Mouse (Mus musculus) intestine, embryonic 14.5 days (tissue): ENCODE data around the gene Scamp4. TPM values are rescaled to one million over a fixed set of nuclear protein-coding genes. Genes with fewer than 3 reads are reported as not detected.
"Not testable (repeated sequence)": the region's sequence is repeated elsewhere in the genome, so short reads cannot be mapped to it uniquely, and the experiment has no call there.

Experiments
- ATAC-seq: fragments of 200-750 bp; cut with Nextera tagmentation; replicated peaks from 2 replicates; pipeline ENCODE4 v1.8.0; 2017; ENCODE audit warnings: low read depth, moderate number of reproducible peaks, moderate TSS enrichment, moderate library complexity; ENCODE audit not compliant: low FRiP score, low TSS enrichment
- DNase-seq: peaks from one replicate; pipeline ENCODE4 v3.0.0-alpha.2; 2018; ENCODE audit warnings: low spot score
- H3K27ac ChIP-seq: fragments of 300-500 bp; sonication (generic); 2 replicates; pipeline ENCODE4 v1.5.1; 2014; ENCODE audit warnings: low read depth, mild to moderate bottlenecking, control low read depth
- H3K27me3 ChIP-seq: fragments of 300-500 bp; sonication (generic); replicated peaks from 2 replicates; pipeline ENCODE4 v1.6.1; 2014; ENCODE audit warnings: low read length, control low read depth; ENCODE audit not compliant: control insufficient read depth, insufficient read depth
- H3K36me3 ChIP-seq: fragments of 300-500 bp; sonication (generic); 2 replicates; pipeline ENCODE4 v1.6.1; 2014; ENCODE audit warnings: low read length, control low read depth; ENCODE audit not compliant: control insufficient read depth, insufficient read depth
- H3K4me1 ChIP-seq: fragments of 300-500 bp; sonication (generic); replicated peaks from 2 replicates; pipeline ENCODE4 v1.6.1; 2014; ENCODE audit warnings: low read length, control low read depth, mixed read lengths; ENCODE audit not compliant: control insufficient read depth, insufficient read depth
- H3K4me2 ChIP-seq: fragments of 300-500 bp; sonication (generic); 2 replicates; pipeline ENCODE4 v1.6.1; 2014; ENCODE audit warnings: low read length
- H3K4me3 ChIP-seq: fragments of 300-500 bp; sonication (generic); 2 replicates; pipeline ENCODE4 v1.5.1; 2014; ENCODE audit warnings: low read depth, low read length, control low read depth, mixed read lengths
- H3K9ac ChIP-seq: fragments of 300-500 bp; sonication (generic); 2 replicates; pipeline ENCODE4 v1.6.1; 2014; ENCODE audit warnings: mild to moderate bottlenecking, low read length
- H3K9me3 ChIP-seq: fragments of 300-500 bp; sonication (generic); 2 replicates; pipeline ENCODE4 v1.6.1; 2016; ENCODE audit warnings: low read length, control low read depth; ENCODE audit not compliant: control insufficient read depth
- WGBS: fragments of 180-500 bp; shearing (Covaris S2); extraction: QIAGEN DNeasy Blood & Tissue Kit; methylation state at CpG from one replicate; pipeline ENCODE4 v1.1.7; 2014; 5-methylcytosine and 5-hydroxymethylcytosine counted together
- polyA plus RNA-seq: library from polyadenylated mRNA; unstranded; fragments of >200 nt; fragmentation: Nextera tagmentation; extraction: Ambion mirVana; gene quantifications from 2 replicates; pipeline ENCODE4 v1.2.1, GENCODE M21; 2014

The Scamp4 gene
- polyA plus RNA-seq, 1 experiment from 2014 or later, result 108 TPM

GRCm38 (mm10) chr10:80604001-80604509, 1.4 kb downstream of the Scamp4 start:
- WGBS, result 87% methylated on average over 7 of the region's 7 CpGs
- Histone ChIP-seq H3K4me1 (peaks cover 18% of the 10 kb centered on the region), H3K27ac (0 out of 2 replicates have a peak overlapping the region, but pooled peaks have one; percentile 80), H3K36me3 (peaks cover 31% of the 10 kb centered on the region), H3K4me3 (peak overlapping the region; percentile 91), H3K9me3 (no peaks in the 10 kb centered on the region), H3K9ac (peak overlapping the region; percentile 60), H3K27me3 (no peaks in the 10 kb centered on the region), H3K4me2 (peak overlapping the region; percentile 85)
- ATAC-seq (no peak), DNase-seq (no peak)

- no peak overlapping the region for H3K4me2 ChIP-seq
- H3K36me3 ChIP-seq, result peaks cover 38% of the 10 kb centered on the region
- H3K9me3 ChIP-seq, result no peaks in the 10 kb centered on the region
- H3K4me3 ChIP-seq, result no peak overlapping the region
- no peak overlapping the region for H3K9ac ChIP-seq
- H3K27ac ChIP-seq, result no peak overlapping the region
- 91% methylated on average over 2 of the region's 2 CpGs for WGBS
- ATAC-seq (no peak), DNase-seq (no peak)
- peaks cover 18% of the 10 kb centered on the region for H3K4me1 ChIP-seq
- no peaks in the 10 kb centered on the region for H3K27me3 ChIP-seq
Measured at GRCm38 (mm10) chr10:80604988-80605387, 2.3 kb downstream of the Scamp4 start.

GRCm38 (mm10) chr10:80605721-80606120, 3.0 kb downstream of the Scamp4 start, which contains the start of gene Gm49322:
Gm49322 (plus strand) TSS chr10:80606021.
- Histone ChIP-seq H3K4me1 (peaks cover 18% of the 10 kb centered on the region), H3K36me3 (peaks cover 45% of the 10 kb centered on the region)
- not testable (repeated sequence) for DNase-seq, H3K4me2 ChIP-seq, H3K9ac ChIP-seq, H3K27ac ChIP-seq, ATAC-seq, H3K9me3 ChIP-seq, H3K27me3 ChIP-seq, H3K4me3 ChIP-seq
- WGBS, result 81% methylated on average over 4 of the region's 4 CpGs

- no peak overlapping the region for H3K9ac ChIP-seq
- no peak overlapping the region for H3K4me2 ChIP-seq
- H3K9me3 ChIP-seq, result no peaks in the 10 kb centered on the region
- no peak overlapping the region for H3K4me3 ChIP-seq
- 92% methylated on average over 22 of the region's 23 CpGs for WGBS
- H3K27ac ChIP-seq, result no peak overlapping the region
- peaks cover 18% of the 10 kb centered on the region for H3K4me1 ChIP-seq
- peaks cover 45% of the 10 kb centered on the region for H3K36me3 ChIP-seq
- H3K27me3 ChIP-seq, result no peaks in the 10 kb centered on the region
- DNase-seq (no peak), ATAC-seq (no peak)
Measured at GRCm38 (mm10) chr10:80606306-80606705, 3.6 kb downstream of the Scamp4 start.

- no peak overlapping the region for H3K27ac ChIP-seq
- WGBS, result 94% methylated on average over 34 of the region's 34 CpGs
Measured at GRCm38 (mm10) chr10:80606737-80607350, 4.2 kb downstream of the Scamp4 start.

GRCm38 (mm10) chr10:80608435-80608834, 5.8 kb downstream of the Scamp4 start:
- Histone ChIP-seq H3K4me3 (no peak overlapping the region), H3K36me3 (peaks cover 57% of the 10 kb centered on the region), H3K9me3 (no peaks in the 10 kb centered on the region), H3K27ac (no peak overlapping the region), H3K4me1 (peaks cover 12% of the 10 kb centered on the region), H3K9ac (no peak overlapping the region), H3K4me2 (no peak overlapping the region), H3K27me3 (no peaks in the 10 kb centered on the region)
- ATAC-seq, result no peak
- WGBS, result 83% methylated on average over 3 of the region's 3 CpGs
- DNase-seq, result no peak

More at GRCm38 (mm10) chr10:80606737-80607350, 4.2 kb downstream of the Scamp4 start:
- H3K4me3 ChIP-seq, result no peak overlapping the region
- H3K36me3 ChIP-seq, result peaks cover 49% of the 10 kb centered on the region
- H3K4me1 ChIP-seq, result peaks cover 18% of the 10 kb centered on the region
- H3K27me3 ChIP-seq, result no peaks in the 10 kb centered on the region
- ATAC-seq, result no peak
- no peaks in the 10 kb centered on the region for H3K9me3 ChIP-seq
- no peak for DNase-seq
- H3K9ac ChIP-seq, result no peak overlapping the region
- no peak overlapping the region for H3K4me2 ChIP-seq

GRCm38 (mm10) chr10:80609269-80609924, 6.7 kb downstream of the Scamp4 start:
- Histone ChIP-seq H3K4me3 (no peak overlapping the region), H3K27ac (no peak overlapping the region), H3K27me3 (no peaks in the 10 kb centered on the region), H3K4me1 (peaks cover 2% of the 10 kb centered on the region; the same call in 1 of the 2 replicates), H3K9me3 (no peaks in the 10 kb centered on the region), H3K9ac (no peak overlapping the region), H3K4me2 (no peak overlapping the region), H3K36me3 (peaks cover 64% of the 10 kb centered on the region)
- no peak for DNase-seq
- ATAC-seq, result no peak
- 89% methylated on average over 10 of the region's 10 CpGs for WGBS

GRCm38 (mm10) chr10:80610116-80610785, 7.6 kb downstream of the Scamp4 start:
- ATAC-seq (no peak), DNase-seq (no peak)
- H3K4me2 ChIP-seq, result no peak overlapping the region
- no peak overlapping the region for H3K4me3 ChIP-seq
- H3K27ac ChIP-seq, result no peak overlapping the region
- H3K27me3 ChIP-seq, result no peaks in the 10 kb centered on the region
- H3K36me3 ChIP-seq, result peaks cover 72% of the 10 kb centered on the region
- H3K9ac ChIP-seq, result no peak overlapping the region
- 92% methylated on average over 9 of the region's 9 CpGs for WGBS
- H3K4me1 ChIP-seq, result no peaks in the 10 kb centered on the region
- H3K9me3 ChIP-seq, result no peaks in the 10 kb centered on the region
